Mouse (Mus musculus): ENCODE data around the gene Nr2c2.

DNA sequence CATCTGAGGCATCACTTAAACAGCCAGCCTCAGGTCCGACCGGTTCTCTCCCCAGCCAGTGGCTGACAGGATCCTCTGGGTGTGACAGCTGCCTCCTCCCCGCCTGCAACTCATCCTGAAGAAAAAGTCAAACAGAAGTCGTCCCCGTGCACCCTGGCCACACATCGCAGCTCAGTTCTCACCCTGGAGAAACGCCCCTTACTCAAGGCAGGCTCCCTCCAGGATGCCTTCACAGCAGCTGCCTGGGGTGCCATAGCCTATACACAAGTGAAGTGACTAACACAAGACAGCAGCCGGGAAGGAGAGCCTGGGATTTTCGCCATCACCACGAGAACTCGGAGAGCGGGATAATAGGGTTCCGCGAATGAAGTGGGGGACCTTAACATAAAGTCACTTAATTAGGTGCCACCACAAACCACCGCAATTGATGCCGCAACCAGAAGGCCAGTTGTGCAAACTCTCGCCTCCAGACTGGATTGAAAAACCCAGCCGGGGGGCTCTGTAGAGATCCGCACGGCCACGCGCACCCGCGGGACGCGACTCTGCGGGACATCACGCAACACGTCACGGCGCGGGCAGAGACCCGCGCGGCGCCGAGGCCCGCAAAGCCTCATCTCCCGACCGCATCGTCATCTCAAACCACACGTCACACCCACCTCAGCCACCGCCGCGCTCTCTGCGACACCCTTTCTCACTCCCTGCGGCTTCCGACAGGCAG is 123.0 kb downstream of the Nr2c2 start:
- no peak for TF ChIP-seq EP300 (IDR thresholded peaks at IDR 0.05; ENCODE audit: low read depth)
- TF ChIP-seq CTCF (IDR thresholded peaks at IDR 0.05; ENCODE audit: low read depth), result no peak

All from liver, postnatal 0 days (tissue).